Mouse (Mus musculus) CH12.LX (cell line): Measurements from ENCODE around the gene Cbwd1.

Experiments used
- CTCF ChIP-seq, 2 experiments: IDR thresholded peaks in 1 of 2; conservative IDR thresholded peaks in 1 of 2; 2 replicates each; pipeline ENCODE4 v1.5.1; 2011 to 2012; ENCODE audit warnings: low read depth in 2 of 2, low read length in 2 of 2, improper control_type of control experiment in 1 of 2, inconsistent platforms in 1 of 2, mild to moderate bottlenecking in 1 of 2, moderate library complexity in 1 of 2
- EP300 ChIP-seq: IDR thresholded peaks from 2 replicates; pipeline ENCODE4 v1.6.1; 2011; ENCODE audit warnings: low read length, improper control_type of control experiment
- POLR2A ChIP-seq: IDR thresholded peaks from 2 replicates; pipeline ENCODE4 v1.6.1; 2011; ENCODE audit warnings: low read depth, mild to moderate bottlenecking, improper control_type of control experiment, low read length

GRCm38 (mm10) chr19:24983050-24983449 is 21.6 kb upstream of the Cbwd1 start:
- no peak for TF ChIP-seq POLR2A
- TF ChIP-seq EP300, result no peak
- no peak for TF ChIP-seq CTCF (conservative IDR thresholded peaks at IDR 0.05 in 1 of 2, IDR thresholded peaks at IDR 0.05 in 1 of 2; ENCODE audit: low read depth in 2 of 2, low read length in 2 of 2)
